Mouse (Mus musculus): ENCODE results near the gene Sash1. TPM values are rescaled to one million over a fixed set of nuclear protein-coding genes. Genes with fewer than 3 reads are reported as not detected.

The Sash1 gene
- polyA plus RNA-seq, 1 experiment from 2014 or later, result 6.2 TPM

DNA sequence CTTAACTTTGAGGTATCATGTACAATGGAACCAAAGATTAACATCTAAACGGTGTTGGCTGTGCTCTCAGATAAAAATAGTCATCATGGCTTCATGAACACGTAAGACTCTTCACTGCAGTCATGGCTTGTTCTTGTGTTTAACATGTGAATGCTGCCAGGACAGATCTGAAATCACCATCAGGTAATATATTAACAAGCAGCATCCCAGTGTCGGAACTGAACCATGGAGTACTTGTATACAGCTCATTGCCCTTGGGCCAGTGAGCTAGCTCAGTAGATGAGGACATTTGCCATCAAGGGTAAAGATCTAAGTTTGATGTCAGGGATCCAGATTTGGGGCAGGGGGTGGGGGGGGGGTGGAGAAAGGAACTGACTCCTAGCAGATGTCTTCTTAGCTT, 41.0 kb upstream of the Sash1 start:
- Histone ChIP-seq H3K27ac (replicated peaks; ENCODE audit: low read depth, low read length) (no peak overlapping the region), H3K4me2 (ENCODE audit: low read depth, low read length) (no peak overlapping the region), H3K9ac (ENCODE audit: low read depth, low read length) (no peak overlapping the region), H3K36me3 (ENCODE audit: control insufficient read depth, insufficient read depth, low read length) (no peaks in the 10 kb centered on the region), H3K27me3 (replicated peaks; ENCODE audit: control insufficient read depth, insufficient read depth, low read length) (no peaks in the 10 kb centered on the region), H3K4me1 (ENCODE audit: control insufficient read depth, insufficient read depth, low read length) (no peaks in the 10 kb centered on the region; the same call in 1 of the 2 replicates), H3K4me3 (ENCODE audit: low read depth, low read length) (no peak overlapping the region), H3K9me3 (ENCODE audit: control insufficient read depth, low read length) (no peaks in the 10 kb centered on the region)
- DNase-seq (ENCODE audit: low spot score) (no peak), ATAC-seq (ENCODE audit: low read depth) (no peak)
- 93% methylated on average over 3 of the region's 3 CpGs for WGBS

DNA sequence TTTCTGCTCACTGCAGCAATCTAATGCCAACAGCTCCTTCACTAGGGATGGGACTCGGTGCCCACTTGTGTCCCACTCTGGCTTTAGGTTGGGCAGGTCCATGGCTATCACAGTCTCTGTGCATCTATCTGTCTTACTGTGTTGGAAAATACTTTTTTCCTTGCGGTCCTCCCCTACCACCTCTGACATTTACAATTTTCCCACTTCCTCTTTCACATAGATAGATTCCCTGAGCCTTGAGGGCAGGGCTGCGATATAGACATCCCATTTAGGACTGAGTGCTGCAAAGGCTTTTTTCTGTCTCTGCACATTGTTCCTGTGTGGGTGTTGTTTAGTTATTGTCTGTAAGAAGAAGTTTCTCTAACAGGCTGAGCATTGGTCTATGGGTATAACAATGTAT, 40.4 kb upstream of the Sash1 start:
- peaks cover 6% of the 10 kb centered on the region for H3K4me1 ChIP-seq (ENCODE audit: control insufficient read depth, insufficient read depth, low read length)
- no peak for ATAC-seq (ENCODE audit: low read depth)
- no peaks in the 10 kb centered on the region for H3K36me3 ChIP-seq (ENCODE audit: control insufficient read depth, insufficient read depth, low read length)
- no peak overlapping the region for H3K4me2 ChIP-seq (ENCODE audit: low read depth, low read length)
- 83% methylated on average over 3 of the region's 3 CpGs for WGBS
- no peak overlapping the region for H3K4me3 ChIP-seq (ENCODE audit: low read depth, low read length)
- H3K27ac ChIP-seq (replicated peaks; ENCODE audit: low read depth, low read length), result no peak overlapping the region
- no peaks in the 10 kb centered on the region for H3K27me3 ChIP-seq (replicated peaks; ENCODE audit: control insufficient read depth, insufficient read depth, low read length)
- no peak overlapping the region for H3K9ac ChIP-seq (ENCODE audit: low read depth, low read length)
- no peaks in the 10 kb centered on the region for H3K9me3 ChIP-seq (ENCODE audit: control insufficient read depth, low read length)
- no peak for DNase-seq (ENCODE audit: low spot score)

DNA sequence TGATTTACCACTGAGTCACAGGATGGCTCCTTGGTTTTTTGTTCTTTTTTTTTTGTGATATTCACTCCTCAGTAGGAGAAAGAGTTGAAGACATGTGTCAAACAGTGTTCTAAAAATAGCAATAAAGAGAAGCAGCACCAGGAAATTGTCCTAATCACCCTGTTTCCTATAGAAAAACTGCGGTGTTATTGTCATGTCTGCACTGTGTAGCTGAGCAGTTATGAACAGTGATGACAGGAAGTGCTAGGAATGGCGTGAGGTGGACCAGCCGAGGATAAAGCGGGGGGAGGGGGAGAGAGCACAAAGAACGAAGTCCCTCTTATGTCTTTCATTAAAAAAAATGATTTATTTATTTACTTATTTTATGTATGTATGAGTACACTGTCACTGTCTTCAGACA, 39.4 kb upstream of the Sash1 start:
- DNase-seq (ENCODE audit: low spot score), result peak; percentile 20
- ATAC-seq (ENCODE audit: low read depth), result no peak
- Histone ChIP-seq H3K36me3 (ENCODE audit: control insufficient read depth, insufficient read depth, low read length) (no peaks in the 10 kb centered on the region), H3K4me2 (ENCODE audit: low read depth, low read length) (no peak overlapping the region), H3K4me3 (ENCODE audit: low read depth, low read length) (no peak overlapping the region), H3K9me3 (ENCODE audit: control insufficient read depth, low read length) (no peaks in the 10 kb centered on the region), H3K9ac (ENCODE audit: low read depth, low read length) (no peak overlapping the region), H3K4me1 (ENCODE audit: control insufficient read depth, insufficient read depth, low read length) (peaks cover 10% of the 10 kb centered on the region), H3K27ac (replicated peaks; ENCODE audit: low read depth, low read length) (no peak overlapping the region), H3K27me3 (replicated peaks; ENCODE audit: control insufficient read depth, insufficient read depth, low read length) (no peaks in the 10 kb centered on the region)
- WGBS, result 50% methylated on average over 5 of the region's 5 CpGs

DNA sequence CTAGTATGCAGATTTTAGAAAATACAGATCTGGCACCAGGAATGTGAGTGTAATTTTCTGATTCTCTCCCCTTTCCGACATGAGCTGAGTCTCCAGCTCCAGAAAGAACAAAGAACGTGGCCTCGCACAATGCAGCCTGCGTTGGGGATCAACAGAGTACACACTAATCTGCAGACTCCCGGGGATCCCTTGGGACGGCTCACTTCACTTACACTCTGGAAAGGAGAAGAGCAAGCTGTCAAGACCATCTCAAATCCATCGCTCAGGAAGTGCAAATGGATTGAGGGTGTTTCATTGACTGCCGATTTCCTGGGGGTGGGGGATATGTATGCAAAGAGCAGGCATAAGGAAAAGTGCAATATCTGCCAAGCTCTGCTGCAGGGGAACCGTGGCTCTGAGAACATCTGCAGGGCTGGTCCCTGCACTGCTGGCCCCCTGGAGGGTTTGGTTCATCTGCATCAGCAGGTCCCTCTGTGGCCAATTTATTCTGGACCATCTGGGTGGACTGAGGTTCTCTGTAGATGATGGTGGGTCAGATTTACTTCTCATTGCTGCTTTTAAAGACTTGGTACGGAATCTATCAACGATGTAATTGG, 35.3 kb upstream of the Sash1 start:
- Histone ChIP-seq H3K27ac (replicated peaks; ENCODE audit: low read depth, low read length) (no peak overlapping the region), H3K36me3 (ENCODE audit: control insufficient read depth, insufficient read depth, low read length) (no peaks in the 10 kb centered on the region), H3K4me3 (ENCODE audit: low read depth, low read length) (no peak overlapping the region), H3K27me3 (replicated peaks; ENCODE audit: control insufficient read depth, insufficient read depth, low read length) (no peaks in the 10 kb centered on the region), H3K9ac (ENCODE audit: low read depth, low read length) (no peak overlapping the region), H3K4me2 (ENCODE audit: low read depth, low read length) (no peak overlapping the region), H3K9me3 (ENCODE audit: control insufficient read depth, low read length) (no peaks in the 10 kb centered on the region), H3K4me1 (ENCODE audit: control insufficient read depth, insufficient read depth, low read length) (peaks cover 10% of the 10 kb centered on the region)
- ATAC-seq (ENCODE audit: low read depth) (peak; percentile 84; the same call in 1 of the 2 replicates), DNase-seq (ENCODE audit: low spot score) (peak; percentile 71)
- 44% methylated on average over 11 of the region's 11 CpGs for WGBS

DNA sequence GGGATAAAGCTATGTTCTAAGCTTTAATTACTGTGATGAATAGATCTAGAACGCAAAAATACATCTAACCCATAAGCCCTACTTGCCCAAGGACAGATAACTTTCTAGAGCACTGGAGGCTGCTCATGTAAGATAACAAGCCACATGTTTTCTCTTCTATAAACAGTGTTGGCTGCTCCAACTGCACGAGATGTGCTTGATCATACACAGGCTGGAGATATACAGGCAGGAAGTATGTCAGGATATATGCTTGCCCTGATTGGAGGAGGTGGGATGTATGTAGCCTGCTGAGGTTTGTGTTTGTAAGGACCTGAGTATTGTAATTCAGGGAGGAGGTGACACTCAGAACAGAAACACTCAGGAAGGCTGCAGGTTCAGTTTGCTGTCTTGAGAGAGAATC, 31.9 kb upstream of the Sash1 start:
- Histone ChIP-seq H3K27ac (replicated peaks; ENCODE audit: low read depth, low read length) (no peak overlapping the region), H3K27me3 (replicated peaks; ENCODE audit: control insufficient read depth, insufficient read depth, low read length) (no peaks in the 10 kb centered on the region), H3K4me2 (ENCODE audit: low read depth, low read length) (no peak overlapping the region), H3K9me3 (ENCODE audit: control insufficient read depth, low read length) (no peaks in the 10 kb centered on the region), H3K36me3 (ENCODE audit: control insufficient read depth, insufficient read depth, low read length) (no peaks in the 10 kb centered on the region), H3K4me1 (ENCODE audit: control insufficient read depth, insufficient read depth, low read length) (peaks cover 10% of the 10 kb centered on the region), H3K9ac (ENCODE audit: low read depth, low read length) (no peak overlapping the region), H3K4me3 (ENCODE audit: low read depth, low read length) (no peak overlapping the region)
- DNase-seq (ENCODE audit: low spot score), result no peak
- WGBS, result 84% methylated on average over 2 of the region's 2 CpGs
- no peak for ATAC-seq (ENCODE audit: low read depth)

DNA sequence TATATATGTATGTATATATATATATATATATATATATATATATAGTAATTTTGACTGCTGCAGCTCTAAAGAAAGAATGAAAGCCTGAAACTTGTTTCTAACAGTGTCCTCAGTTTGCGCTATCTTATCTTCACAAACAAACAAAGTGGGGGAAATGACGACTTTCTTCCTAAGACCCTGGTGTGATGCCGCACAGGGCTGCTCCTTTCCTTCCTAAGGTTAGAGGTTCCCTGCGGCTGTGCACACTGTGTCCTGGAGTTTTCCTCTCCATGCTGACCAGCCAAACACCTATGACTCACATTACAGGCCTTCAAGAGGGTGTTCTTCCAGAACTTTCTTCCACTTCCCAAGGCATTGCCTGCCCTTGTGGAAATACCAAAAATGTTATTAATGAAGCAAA, 31.5 kb upstream of the Sash1 start:
- no peaks in the 10 kb centered on the region for H3K27me3 ChIP-seq (replicated peaks; ENCODE audit: control insufficient read depth, insufficient read depth, low read length)
- H3K4me2 ChIP-seq (ENCODE audit: low read depth, low read length), result no peak overlapping the region
- peaks cover 10% of the 10 kb centered on the region for H3K4me1 ChIP-seq (ENCODE audit: control insufficient read depth, insufficient read depth, low read length)
- no peak overlapping the region for H3K4me3 ChIP-seq (ENCODE audit: low read depth, low read length)
- H3K27ac ChIP-seq (replicated peaks; ENCODE audit: low read depth, low read length), result no peak overlapping the region
- no peak overlapping the region for H3K9ac ChIP-seq (ENCODE audit: low read depth, low read length)
- no peak for DNase-seq (ENCODE audit: low spot score)
- H3K9me3 ChIP-seq (ENCODE audit: control insufficient read depth, low read length), result no peaks in the 10 kb centered on the region
- 79% methylated on average over 4 of the region's 4 CpGs for whole genome bisulfite sequencing
- no peaks in the 10 kb centered on the region for H3K36me3 ChIP-seq (ENCODE audit: control insufficient read depth, insufficient read depth, low read length)
- ATAC-seq (ENCODE audit: low read depth), result no peak

DNA sequence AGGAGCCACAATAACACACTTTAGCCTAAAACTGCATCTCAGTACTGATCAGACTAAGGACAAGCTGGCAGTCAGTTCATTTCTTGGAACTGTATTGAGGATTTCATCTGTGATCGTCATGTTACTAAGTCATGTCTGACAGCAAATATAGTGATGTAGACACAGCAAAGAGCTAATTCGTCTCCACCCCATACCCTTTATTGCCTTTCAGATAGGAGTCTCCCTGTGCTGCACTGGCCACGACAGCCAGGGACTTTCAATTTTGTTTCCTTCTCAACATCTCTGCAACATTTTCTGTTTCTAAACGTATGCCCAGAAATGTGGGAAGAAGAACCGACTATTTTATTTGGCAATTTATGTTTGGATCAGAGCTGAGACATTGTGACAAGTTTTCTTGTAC, 29.9 kb upstream of the Sash1 start:
- Histone ChIP-seq H3K4me1 (ENCODE audit: control insufficient read depth, insufficient read depth, low read length) (no peaks in the 10 kb centered on the region), H3K9me3 (ENCODE audit: control insufficient read depth, low read length) (no peaks in the 10 kb centered on the region), H3K36me3 (ENCODE audit: control insufficient read depth, insufficient read depth, low read length) (no peaks in the 10 kb centered on the region), H3K9ac (ENCODE audit: low read depth, low read length) (no peak overlapping the region), H3K27me3 (replicated peaks; ENCODE audit: control insufficient read depth, insufficient read depth, low read length) (no peaks in the 10 kb centered on the region), H3K4me2 (ENCODE audit: low read depth, low read length) (no peak overlapping the region), H3K27ac (replicated peaks; ENCODE audit: low read depth, low read length) (no peak overlapping the region), H3K4me3 (ENCODE audit: low read depth, low read length) (no peak overlapping the region)
- ATAC-seq (ENCODE audit: low read depth) (no peak), DNase-seq (ENCODE audit: low spot score) (no peak)
- WGBS, result 85% methylated on average over 5 of the region's 5 CpGs

DNA sequence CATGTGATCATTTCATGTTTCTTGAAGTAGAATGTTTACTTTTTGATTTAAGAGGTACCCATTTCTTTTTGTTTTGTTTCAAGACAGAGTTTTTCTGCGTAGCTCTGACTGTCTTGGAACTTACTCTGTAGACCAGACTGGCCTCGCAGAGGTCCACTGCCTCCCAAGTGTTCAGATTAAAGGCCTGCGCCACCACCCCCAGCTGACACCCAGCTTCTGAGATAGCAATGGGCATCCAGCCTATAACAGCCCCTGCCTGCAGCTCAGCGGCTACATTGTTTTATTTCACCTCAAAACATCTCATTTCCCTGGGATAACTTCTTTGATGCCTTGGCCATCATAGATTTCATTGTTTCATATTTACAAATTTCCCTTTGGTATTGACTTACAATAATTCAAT, 28.0 kb upstream of the Sash1 start:
- Histone ChIP-seq H3K27me3 (replicated peaks; ENCODE audit: control insufficient read depth, insufficient read depth, low read length) (no peaks in the 10 kb centered on the region), H3K27ac (replicated peaks; ENCODE audit: low read depth, low read length) (no peak overlapping the region), H3K4me2 (ENCODE audit: low read depth, low read length) (no peak overlapping the region), H3K4me3 (ENCODE audit: low read depth, low read length) (no peak overlapping the region), H3K9ac (ENCODE audit: low read depth, low read length) (no peak overlapping the region), H3K9me3 (ENCODE audit: control insufficient read depth, low read length) (no peaks in the 10 kb centered on the region), H3K4me1 (ENCODE audit: control insufficient read depth, insufficient read depth, low read length) (no peaks in the 10 kb centered on the region), H3K36me3 (ENCODE audit: control insufficient read depth, insufficient read depth, low read length) (no peaks in the 10 kb centered on the region)
- DNase-seq (ENCODE audit: low spot score) (no peak), ATAC-seq (ENCODE audit: low read depth) (no peak)
- WGBS, result 84% methylated on average over 4 of the region's 4 CpGs

DNA sequence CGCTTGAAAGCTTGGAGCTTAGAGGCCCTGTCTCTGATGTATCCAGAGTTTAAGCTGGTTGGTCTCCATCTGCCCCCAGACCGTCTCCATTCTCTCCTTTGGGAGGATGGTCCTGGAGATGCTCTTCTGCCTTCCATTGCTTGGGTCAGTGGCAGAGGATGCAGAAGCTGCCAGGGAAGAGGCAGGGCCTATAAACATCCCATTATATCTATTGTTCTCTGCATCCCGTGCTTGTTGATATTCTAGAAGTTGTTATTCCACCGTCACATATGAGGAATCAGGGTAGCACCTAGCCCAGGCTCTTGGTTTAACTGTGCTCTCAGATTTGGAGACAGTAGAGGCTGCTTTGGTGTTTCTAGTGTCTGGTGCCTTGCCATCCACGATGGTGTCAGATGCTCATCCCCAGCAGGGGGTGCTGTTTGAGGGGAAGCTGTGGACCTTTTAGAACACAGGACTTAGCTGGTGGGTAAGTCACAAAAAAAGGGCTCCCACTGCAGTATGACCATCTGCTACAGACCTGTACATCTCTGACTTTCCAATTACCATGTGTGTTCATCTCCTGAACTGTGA, 26.9 kb upstream of the Sash1 start:
- no peak overlapping the region for H3K4me2 ChIP-seq (ENCODE audit: low read depth, low read length)
- no peak overlapping the region for H3K4me3 ChIP-seq (ENCODE audit: low read depth, low read length)
- H3K4me1 ChIP-seq (ENCODE audit: control insufficient read depth, insufficient read depth, low read length), result no peaks in the 10 kb centered on the region
- ATAC-seq (ENCODE audit: low read depth) (no peak), DNase-seq (ENCODE audit: low spot score) (no peak)
- H3K27ac ChIP-seq (replicated peaks; ENCODE audit: low read depth, low read length), result no peak overlapping the region
- H3K9me3 ChIP-seq (ENCODE audit: control insufficient read depth, low read length), result no peaks in the 10 kb centered on the region
- WGBS, result 83% methylated on average over 5 of the region's 5 CpGs
- no peaks in the 10 kb centered on the region for H3K36me3 ChIP-seq (ENCODE audit: control insufficient read depth, insufficient read depth, low read length)
- H3K9ac ChIP-seq (ENCODE audit: low read depth, low read length), result no peak overlapping the region
- no peaks in the 10 kb centered on the region for H3K27me3 ChIP-seq (replicated peaks; ENCODE audit: control insufficient read depth, insufficient read depth, low read length)
